Comparison of ENCODE assay signal across 12 mouse cellular contexts in genomic region chr7:66789860-66790748, GRCm38 (mm10). TPM values are rescaled to one million over a fixed set of nuclear protein-coding genes. Genes with fewer than 3 reads are reported as not detected.
DNase-seq lines count a peak whose midpoint lies in the region; ATAC-seq and TF ChIP-seq lines count a peak whose summit lies in the region.
"Had no signal": no experiment of that assay in that cellular context is flagged by ENCODE, and none has a peak within 500 bp of the region (broad histone marks: within the 10 kb centered on the region; RNA-seq: fewer than 3 reads in every experiment).

No protein-coding gene starts in this region.

- peak; percentile 27; the same call in 1 of the 2 replicates for ATAC-seq in liver, postnatal 0 days
- ATAC-seq in liver, embryonic 11.5 days (replicated peaks; ENCODE audit: low FRiP score) = no peak
- peak; percentile 75 for ATAC-seq in kidney, embryonic 14.5 days (ENCODE audit: low FRiP score, low TSS enrichment)
- no peak for ATAC-seq in forebrain, embryonic 13.5 days
- ATAC-seq: Patski had no signal

- H3K4me1 ChIP-seq in liver, postnatal 0 days (ENCODE audit: insufficient read depth) = 0 out of 2 replicates have a peak, but pooled peaks cover 2% of the 10 kb centered on the region
- peaks cover 4% of the 10 kb centered on the region; the same call in 1 of the 2 replicates for H3K4me1 ChIP-seq in liver, embryonic 11.5 days (replicated peaks; ENCODE audit: control insufficient read depth, insufficient read depth, low read length)
- peaks cover 12% of the 10 kb centered on the region; the same call in 1 of the 2 replicates for H3K4me1 ChIP-seq in kidney, embryonic 14.5 days (ENCODE audit: control insufficient read depth, insufficient read depth, low read length)
- H3K4me1 ChIP-seq in forebrain, embryonic 13.5 days = peaks cover 4% of the 10 kb centered on the region; the same call in 1 of the 2 replicates

- peak; percentile 19 for DNase-seq in liver, postnatal 0 days
- no peak for DNase-seq in liver, embryonic 11.5 days (ENCODE audit: low spot score)
- DNase-seq in embryo, embryonic 9.5 days (ENCODE audit: extremely low spot score) = peak; percentile 23
- DNase-seq in lung, postnatal 36 days = peak; percentile 68
- DNase-seq in adipocyte (ENCODE audit: low spot score) = no peak
- no peak for DNase-seq in gastrocnemius, postnatal 10 days
- DNase-seq: thymus, postnatal 25 days had no signal

- TF ChIP-seq CTCF in liver, postnatal 0 days (IDR thresholded peaks at IDR 0.05; ENCODE audit: low read depth) = no peak

- H3K27me3 ChIP-seq in liver, postnatal 0 days (ENCODE audit: insufficient read depth, low read length) = no peaks in the 10 kb centered on the region
- no peaks in the 10 kb centered on the region for H3K27me3 ChIP-seq in liver, embryonic 11.5 days (replicated peaks; ENCODE audit: control insufficient read depth, insufficient read depth, low read length)
- no peaks in the 10 kb centered on the region for H3K27me3 ChIP-seq in kidney, embryonic 14.5 days (ENCODE audit: control insufficient read depth, insufficient read depth, low read length)
- H3K27me3 ChIP-seq in forebrain, embryonic 13.5 days = no peaks in the 10 kb centered on the region
- H3K27me3 ChIP-seq: Patski had no signal

- H3K9ac ChIP-seq in liver, postnatal 0 days (replicated peaks) = no peak overlapping the region
- H3K9ac ChIP-seq in liver, embryonic 11.5 days (ENCODE audit: low read depth, low read length) = no peak overlapping the region
- H3K9ac ChIP-seq in kidney, embryonic 14.5 days (ENCODE audit: low read depth, low read length) = no peak overlapping the region
- H3K9ac ChIP-seq in forebrain, embryonic 13.5 days = no peak overlapping the region

- WGBS in liver, postnatal 0 days (ENCODE audit: insufficient replicate concordance) = 52% methylated on average over 7 of the region's 8 CpGs
- 30% methylated on average over 8 of the region's 8 CpGs for WGBS in liver, embryonic 11.5 days
- 25% methylated on average over 8 of the region's 8 CpGs for whole genome bisulfite sequencing in kidney, embryonic 14.5 days
- WGBS in forebrain, embryonic 13.5 days = 32% methylated on average over 6 of the region's 8 CpGs

- no peak for TF ChIP-seq EP300 in liver, postnatal 0 days (IDR thresholded peaks at IDR 0.05; ENCODE audit: low read depth)

- H3K4me3 ChIP-seq in liver, postnatal 0 days (ENCODE audit: low read depth, low read length) = no peak overlapping the region
- H3K4me3 ChIP-seq in liver, embryonic 11.5 days (ENCODE audit: low read depth, low read length) = no peak overlapping the region
- H3K4me3 ChIP-seq in kidney, embryonic 14.5 days (ENCODE audit: low read length) = no peak overlapping the region
- no peak overlapping the region for H3K4me3 ChIP-seq in forebrain, embryonic 13.5 days
- H3K4me3 ChIP-seq: layer of hippocampus, adult 2 months; myocyte had no signal

- no peak overlapping the region for H3K27ac ChIP-seq in liver, postnatal 0 days (ENCODE audit: low read depth)
- H3K27ac ChIP-seq in liver, embryonic 11.5 days (ENCODE audit: low read depth, low read length) = no peak overlapping the region
- peak overlapping the region; percentile 8; the same call in 1 of the 2 replicates for H3K27ac ChIP-seq in kidney, embryonic 14.5 days (ENCODE audit: low read depth, low read length)
- H3K27ac ChIP-seq in forebrain, embryonic 13.5 days = no peak overlapping the region
- H3K27ac ChIP-seq: layer of hippocampus, adult 2 months had no signal

- H3K36me3 ChIP-seq in liver, postnatal 0 days (replicated peaks; ENCODE audit: insufficient read depth, low read length) = no peaks in the 10 kb centered on the region
- no peaks in the 10 kb centered on the region for H3K36me3 ChIP-seq in liver, embryonic 11.5 days (ENCODE audit: control insufficient read depth, insufficient read depth, low read length)
- no peaks in the 10 kb centered on the region for H3K36me3 ChIP-seq in kidney, embryonic 14.5 days (ENCODE audit: control insufficient read depth, insufficient read depth, low read length)
- H3K36me3 ChIP-seq in forebrain, embryonic 13.5 days (ENCODE audit: poor library complexity, severe bottlenecking) = no peaks in the 10 kb centered on the region

- H3K9me3 ChIP-seq in liver, postnatal 0 days (ENCODE audit: low read length) = no peaks in the 10 kb centered on the region
- no peaks in the 10 kb centered on the region for H3K9me3 ChIP-seq in liver, embryonic 11.5 days (ENCODE audit: control insufficient read depth, low read length)
- no peaks in the 10 kb centered on the region for H3K9me3 ChIP-seq in kidney, embryonic 14.5 days (ENCODE audit: control insufficient read depth, low read length)
- no peaks in the 10 kb centered on the region for H3K9me3 ChIP-seq in forebrain, embryonic 13.5 days (replicated peaks)

- no peak overlapping the region for H3K4me2 ChIP-seq in liver, postnatal 0 days (ENCODE audit: low read depth, low read length)
- no peak overlapping the region for H3K4me2 ChIP-seq in liver, embryonic 11.5 days
- no peak overlapping the region for H3K4me2 ChIP-seq in kidney, embryonic 14.5 days (replicated peaks; ENCODE audit: low read depth, low read length)
- no peak overlapping the region for H3K4me2 ChIP-seq in forebrain, embryonic 13.5 days

RNA-seq across cellular contexts. Expression of gene Cers3, which starts 46.8 kb away (rescaled TPM):
- not detected in 2 replicates for polyA plus RNA-seq in liver, postnatal 0 days (2015; fragmentation: Nextera tagmentation; extraction: Ambion mirVana)
- polyA plus RNA-seq in liver, embryonic 11.5 days (2014; fragmentation: Nextera tagmentation; extraction: Ambion mirVana) = 0.27 and 0.40 TPM in 2 replicates
- 0.94 and 1.9 TPM in 2 replicates for polyA plus RNA-seq in kidney, embryonic 14.5 days (2014; fragmentation: Nextera tagmentation; extraction: Ambion mirVana)
- not detected for total RNA-seq in gastrocnemius, postnatal 10 days (2021)
- polyA plus RNA-seq in forebrain, embryonic 13.5 days (2015; fragmentation: Nextera tagmentation; extraction: Ambion mirVana) = 0.46 and 0.57 TPM in 2 replicates

RNA-seq across cellular contexts. Expression of gene Adamts17, which starts 49.4 kb away (rescaled TPM):
- polyA plus RNA-seq in liver, postnatal 0 days (2015; fragmentation: Nextera tagmentation; extraction: Ambion mirVana) = 0.02 and 0.05 TPM in 2 replicates
- 1.5 and 2.2 TPM in 2 replicates for polyA plus RNA-seq in liver, embryonic 11.5 days (2014; fragmentation: Nextera tagmentation; extraction: Ambion mirVana)
- polyA plus RNA-seq in kidney, embryonic 14.5 days (2014; fragmentation: Nextera tagmentation; extraction: Ambion mirVana) = 4.3 and 4.6 TPM in 2 replicates
- total RNA-seq in gastrocnemius, postnatal 10 days (2021) = 10 to 100 TPM in 1 of 2 experiments, 1 to 10 TPM in 1; 9.7 to 16.6 TPM
- 1.5 and 1.9 TPM in 2 replicates for polyA plus RNA-seq in forebrain, embryonic 13.5 days (2015; fragmentation: Nextera tagmentation; extraction: Ambion mirVana)

Comparison
In these comparisons a context has a peak if more than half of its experiments do, and no peak if none do; other contexts are left out.
1. ATAC-seq: peak in liver, postnatal 0 days (single experiment) and kidney, embryonic 14.5 days (single experiment); none in liver, embryonic 11.5 days (single experiment) and forebrain, embryonic 13.5 days (single experiment).
2. DNase-seq: peak in liver, postnatal 0 days (single experiment), embryo, embryonic 9.5 days (single experiment) and lung, postnatal 36 days (single experiment); none in liver, embryonic 11.5 days (single experiment), adipocyte (single experiment) and gastrocnemius, postnatal 10 days (single experiment).